Mouse (Mus musculus) adipocyte (in vitro differentiated cells): ENCODE data around the gene Chrdl2.
"Not testable (repeated sequence)": the region's sequence is repeated elsewhere in the genome, so short reads cannot be mapped to it uniquely, and the experiment has no call there.

Experiments
- DNase-seq: peaks from one replicate; pipeline ENCODE4 v3.0.0-alpha.2; 2016; ENCODE audit warnings: low spot score

The Chrdl2 gene

GRCm38 (mm10) chr7:100036050-100036449 is 30.1 kb downstream of the Chrdl2 start:
- DNase-seq, result no peak

- DNase-seq, result no peak
Measured at GRCm38 (mm10) chr7:100036495-100036894, 30.5 kb downstream of the Chrdl2 start.

DNA sequence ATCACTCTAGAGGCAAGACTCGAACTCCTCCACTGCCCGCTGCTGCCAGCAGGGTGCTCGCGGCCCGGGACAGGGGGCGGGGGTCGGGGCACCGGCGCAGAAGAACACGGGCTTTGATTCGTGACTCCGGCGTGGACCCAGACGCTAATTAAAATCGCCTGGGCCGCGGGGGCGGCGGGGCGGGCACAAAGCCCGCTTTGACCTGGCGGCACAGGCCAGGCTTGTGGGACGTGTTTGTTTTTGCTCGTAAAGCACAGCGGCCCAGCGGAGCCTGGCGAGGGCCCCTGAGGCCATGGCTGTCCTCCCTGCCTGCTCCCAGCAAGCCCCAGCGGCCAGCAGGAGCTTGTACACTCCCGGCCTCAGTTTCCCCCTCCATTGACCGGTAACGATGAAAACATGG is 36.1 kb downstream of the Chrdl2 start:
- DNase-seq, result no peak

- no peak for DNase-seq
Measured at GRCm38 (mm10) chr7:100043096-100043495, 37.1 kb downstream of the Chrdl2 start.

DNA sequence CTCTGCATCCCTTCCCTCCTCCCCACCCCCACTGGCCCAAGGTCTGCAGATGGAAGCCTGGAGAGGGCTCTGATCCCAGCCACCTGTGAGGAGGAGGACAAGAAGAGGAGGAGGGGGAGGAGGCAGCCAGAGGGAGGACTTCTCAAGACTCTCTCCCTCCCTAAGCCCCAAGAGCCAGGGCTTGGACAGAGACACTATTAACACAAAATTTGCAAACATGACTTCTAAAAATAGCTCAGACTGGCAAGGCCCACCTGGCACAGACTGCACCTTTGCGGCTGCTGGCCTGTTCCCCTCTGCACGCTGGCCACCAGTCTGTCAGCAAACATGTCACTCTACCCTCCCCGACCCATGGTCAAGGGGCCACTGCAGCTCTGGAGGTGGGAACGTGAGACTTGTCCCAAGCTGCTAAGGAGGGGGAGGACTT is 37.6 kb downstream of the Chrdl2 start:
- no peak for DNase-seq

DNA sequence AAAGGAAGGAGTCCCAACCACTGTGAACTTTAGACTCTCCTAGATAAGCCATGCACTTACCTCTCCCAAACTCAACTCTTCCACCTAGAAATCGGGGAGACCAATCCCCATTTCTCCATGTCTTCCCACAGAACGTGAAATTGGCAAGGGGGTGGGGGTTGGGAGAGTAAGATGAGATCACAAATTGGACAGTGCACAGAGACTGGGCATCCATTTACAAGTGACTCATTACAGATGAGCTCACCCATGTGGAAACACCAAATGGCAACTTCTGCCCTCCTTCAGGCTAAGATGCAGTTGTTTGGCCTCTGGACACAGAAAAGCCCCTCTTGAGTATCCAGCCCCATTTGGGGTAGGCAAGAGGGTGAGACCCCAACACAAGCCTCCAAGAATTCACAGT is 40.5 kb downstream of the Chrdl2 start:
- DNase-seq, result peak; percentile 56

DNA sequence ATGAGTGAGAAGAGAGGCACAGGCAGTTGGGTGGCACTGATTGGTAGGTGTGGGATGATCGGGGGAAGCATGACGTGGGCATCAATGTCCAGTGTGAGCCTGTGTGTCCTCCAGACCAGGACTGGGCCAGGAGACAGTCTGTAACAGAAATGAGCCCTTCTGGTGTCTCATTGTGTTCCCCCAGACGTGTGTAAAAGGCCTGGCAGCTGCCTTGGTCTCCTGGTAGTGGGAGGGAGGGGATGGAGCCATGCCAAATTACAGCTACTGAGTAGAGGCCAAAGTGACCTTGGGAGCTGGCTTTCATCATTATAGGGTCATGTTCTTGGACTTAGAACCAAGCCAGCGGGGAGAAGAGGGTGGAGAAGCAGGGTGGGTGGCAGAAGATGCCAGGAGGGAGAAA is 45.9 kb downstream of the Chrdl2 start:
- DNase-seq, result no peak

DNA sequence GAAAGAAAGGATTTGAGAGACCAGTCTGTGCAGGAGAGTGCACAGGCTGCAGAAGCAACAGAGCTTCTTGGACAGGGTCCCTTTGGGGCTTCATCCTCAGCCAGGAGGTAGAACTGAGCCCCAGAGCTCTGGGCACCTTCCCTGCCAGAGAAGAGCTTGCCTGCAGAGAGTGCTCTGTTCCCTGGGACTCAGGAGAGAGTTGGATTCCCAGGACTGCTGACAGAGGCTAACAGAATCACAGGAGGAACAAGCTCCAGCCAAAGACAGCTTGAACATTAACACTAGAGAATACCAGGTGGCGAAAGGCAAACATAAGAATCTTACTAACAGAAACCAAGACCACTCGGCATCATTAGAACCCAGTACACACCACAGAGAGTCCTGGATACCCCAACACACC is 47.0 kb downstream of the Chrdl2 start:
- not testable (repeated sequence) for DNase-seq

DNA sequence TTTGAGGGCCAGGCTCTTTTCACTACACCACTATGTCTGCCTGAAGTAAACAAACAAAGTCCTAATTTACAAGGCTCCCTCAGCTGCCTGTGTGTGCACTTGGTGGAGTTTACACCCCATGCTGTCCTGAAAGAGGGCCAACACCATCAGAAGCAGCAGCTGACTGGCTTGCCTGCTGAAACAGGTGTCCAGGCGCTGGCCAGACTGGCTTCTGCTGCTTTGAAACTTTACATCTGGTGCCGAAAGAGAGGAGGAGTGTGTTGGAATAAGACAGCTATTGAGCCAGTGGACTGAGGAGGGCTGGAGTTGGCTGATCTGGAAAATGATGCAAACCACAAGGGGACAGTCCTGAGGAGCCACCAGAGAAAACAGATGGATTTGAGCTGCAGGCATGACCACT is 68.0 kb downstream of the Chrdl2 start:
- no peak for DNase-seq

DNA sequence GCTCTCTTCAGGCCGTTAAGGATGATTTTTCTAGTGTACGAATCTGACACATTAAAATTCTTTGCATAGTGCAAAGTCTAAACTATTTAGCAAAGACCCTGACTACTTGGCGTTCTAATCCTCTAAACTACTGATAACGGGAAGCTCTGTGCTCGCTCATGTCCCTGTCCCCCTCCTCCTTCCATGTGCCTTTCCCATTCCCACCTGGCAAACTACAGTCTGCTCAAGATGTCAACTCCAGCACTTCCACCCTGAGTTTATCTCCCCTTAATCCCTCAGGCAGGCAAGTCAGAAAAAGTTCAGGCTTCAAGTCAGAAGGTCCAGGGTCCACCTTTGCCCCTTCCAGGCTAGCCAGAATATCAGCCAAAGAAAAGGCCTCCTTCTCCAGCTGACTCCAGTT is 70.3 kb downstream of the Chrdl2 start:
- DNase-seq, result no peak

GRCm38 (mm10) chr7:100077071-100077470 is 71.1 kb downstream of the Chrdl2 start:
- no peak for DNase-seq

- DNase-seq, result no peak
Measured at GRCm38 (mm10) chr7:100080087-100080781, 74.3 kb downstream of the Chrdl2 start.

GRCm38 (mm10) chr7:100082836-100083235 is 76.9 kb downstream of the Chrdl2 start:
- no peak for DNase-seq

DNA sequence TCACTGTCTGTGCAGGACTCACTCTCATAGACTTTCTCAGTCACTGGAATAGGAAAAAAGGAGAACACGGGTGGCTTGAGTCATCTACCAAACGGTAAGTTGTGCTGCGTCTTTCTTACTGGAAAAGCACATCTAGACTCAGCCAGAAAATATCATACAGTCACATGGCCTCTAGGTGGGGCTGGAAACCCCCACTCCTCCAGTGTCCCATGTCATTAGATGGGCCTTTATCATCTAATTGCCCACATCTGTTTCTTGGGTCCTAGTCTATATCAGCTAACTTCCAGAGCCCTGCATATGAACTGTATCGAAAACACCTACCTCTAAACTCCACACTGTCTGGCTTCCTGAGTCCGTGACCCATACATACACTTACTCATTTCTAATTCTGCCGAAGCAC is 77.8 kb downstream of the Chrdl2 start:
- DNase-seq, result no peak
